Mouse (Mus musculus) myocyte (in vitro differentiated cells): ENCODE data around the gene Nkain2. TPM values are rescaled to one million over a fixed set of nuclear protein-coding genes. Genes with fewer than 3 reads are reported as not detected.

Source experiments
- H3K27me3 ChIP-seq: one replicate; pipeline ENCODE4 v1.6.1; 2011; ENCODE audit not compliant: control insufficient read depth, insufficient read depth, insufficient read length
- H3K36me3 ChIP-seq: one replicate; pipeline ENCODE4 v1.6.1; 2011; ENCODE audit not compliant: control insufficient read depth, insufficient read depth
- H3K4me2 ChIP-seq: one replicate; pipeline ENCODE4 v1.6.1; 2011; ENCODE audit warnings: low read depth, control low read depth
- H3K4me3 ChIP-seq: one replicate; pipeline ENCODE4 v1.5.1; 2011; ENCODE audit warnings: mild to moderate bottlenecking, control low read depth, moderate library complexity
- H3K79me2 ChIP-seq: one replicate; pipeline ENCODE4 v1.6.1; 2011; ENCODE audit not compliant: control insufficient read depth, insufficient read depth
- H3ac ChIP-seq: one replicate; pipeline ENCODE4 v1.6.1; 2011; ENCODE audit not compliant: control insufficient read depth, insufficient read length
- CEBPB ChIP-seq: IDR thresholded peaks from 2 replicates; pipeline ENCODE4 v1.6.1; 2011; ENCODE audit warnings: mild to moderate bottlenecking, moderate library complexity; ENCODE audit not compliant: poor library complexity, insufficient read depth, severe bottlenecking
- E2F4 ChIP-seq: IDR thresholded peaks from one replicate; pipeline ENCODE4 v1.6.1; 2011; ENCODE audit warnings: mild to moderate bottlenecking, control low read depth, moderate library complexity; ENCODE audit not compliant: insufficient read depth
- MAX ChIP-seq: IDR thresholded peaks from one replicate; pipeline ENCODE4 v1.6.1; 2011; ENCODE audit warnings: low read depth, mild to moderate bottlenecking, control low read depth
- MYOD1 ChIP-seq, 3 experiments: IDR thresholded peaks; one replicate each; pipeline ENCODE4 v1.6.1; 2011; ENCODE audit warnings: control low read depth in 2 of 3, low read depth in 2 of 3, mild to moderate bottlenecking in 2 of 3, moderate library complexity in 1 of 3; ENCODE audit not compliant: insufficient read length in 2 of 3, control insufficient read depth in 1 of 3
- MYOG ChIP-seq, 3 experiments: IDR thresholded peaks; one replicate each; pipeline ENCODE4 v1.6.1; 2011; ENCODE audit warnings: control low read depth in 2 of 3, low read depth in 2 of 3, mild to moderate bottlenecking in 2 of 3; ENCODE audit not compliant: insufficient read length in 2 of 3, control insufficient read depth in 1 of 3, insufficient read depth in 1 of 3
- POLR2A ChIP-seq: IDR thresholded peaks from one replicate; pipeline ENCODE4 v1.6.1; 2011; ENCODE audit warnings: low read depth, mild to moderate bottlenecking, control low read depth, moderate library complexity; ENCODE audit not compliant: insufficient read length
- POLR2AphosphoS2 ChIP-seq: IDR thresholded peaks from one replicate; pipeline ENCODE4 v1.6.1; 2011; ENCODE audit warnings: low read depth, control low read depth; ENCODE audit not compliant: insufficient read length
- REST ChIP-seq: IDR thresholded peaks from one replicate; pipeline ENCODE4 v1.6.1; 2011; ENCODE audit warnings: mild to moderate bottlenecking, control low read depth, moderate library complexity; ENCODE audit not compliant: insufficient read depth, insufficient read length
- SRF ChIP-seq: IDR thresholded peaks from one replicate; pipeline ENCODE4 v1.6.1; 2011; ENCODE audit warnings: low read depth; ENCODE audit not compliant: control insufficient read depth, insufficient read length
- TCF12 ChIP-seq: IDR thresholded peaks from one replicate; pipeline ENCODE4 v1.6.1; 2011; ENCODE audit warnings: mild to moderate bottlenecking, control low read depth; ENCODE audit not compliant: poor library complexity, insufficient read depth, severe bottlenecking
- TCF3 ChIP-seq: IDR thresholded peaks from one replicate; pipeline ENCODE4 v1.6.1; 2011; ENCODE audit warnings: low read depth, control low read depth; ENCODE audit not compliant: insufficient read length
- USF1 ChIP-seq: IDR thresholded peaks from one replicate; pipeline ENCODE4 v1.6.1; 2011; ENCODE audit warnings: low read depth, mild to moderate bottlenecking, control low read depth, moderate library complexity
- polyA plus RNA-seq: library from polyadenylated mRNA; unstranded; fragments of >200 nt; fragmentation: generic; extraction: Trizol; gene quantifications from one replicate; pipeline ENCODE4 v1.2.1, GENCODE M21; 2012; ENCODE audit warnings: missing spikeins

The Nkain2 gene
- polyA plus RNA-seq, 1 experiment = 0.36 TPM

DNA sequence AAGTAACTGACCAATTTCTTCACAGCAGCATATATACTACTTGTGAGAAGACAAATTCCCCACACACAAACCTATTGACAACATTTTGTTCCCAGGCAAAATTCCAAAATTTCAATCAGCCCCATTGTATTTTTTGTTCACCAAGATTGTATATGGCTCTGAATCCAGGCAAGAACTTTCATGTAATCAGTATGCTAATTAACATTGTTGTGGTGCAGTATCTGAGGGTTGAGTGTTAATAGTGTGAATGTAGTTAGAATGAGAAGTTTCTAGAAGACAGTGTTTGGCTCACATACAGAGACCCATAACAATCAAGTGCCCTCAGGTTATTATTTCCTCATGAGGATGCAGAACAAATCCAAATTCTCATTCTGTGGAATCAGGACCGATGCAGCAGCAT is 354.2 kb downstream of the Nkain2 start:
- no peak overlapping the region for H3ac ChIP-seq
- TF ChIP-seq MYOG (IDR thresholded peaks at IDR 0.05; ENCODE audit: control insufficient read depth in 1 of 3, insufficient read depth in 1 of 3, insufficient read length in 2 of 3, low read depth in 2 of 3) (no peak), TCF12 (no peak), POLR2A (no peak), REST (no peak), CEBPB (no peak), E2F4 (no peak), SRF (no peak), MAX (no peak), TCF3 (no peak), POLR2AphosphoS2 (no peak), MYOD1 (IDR thresholded peaks at IDR 0.05; ENCODE audit: control insufficient read depth in 1 of 3, insufficient read length in 2 of 3, low read depth in 2 of 3) (no peak), USF1 (no peak)
- no peak overlapping the region for H3K4me3 ChIP-seq
- no peaks in the 10 kb centered on the region for H3K27me3 ChIP-seq
- H3K79me2 ChIP-seq = no peaks in the 10 kb centered on the region
- H3K36me3 ChIP-seq = no peaks in the 10 kb centered on the region
- H3K4me2 ChIP-seq = no peak overlapping the region

DNA sequence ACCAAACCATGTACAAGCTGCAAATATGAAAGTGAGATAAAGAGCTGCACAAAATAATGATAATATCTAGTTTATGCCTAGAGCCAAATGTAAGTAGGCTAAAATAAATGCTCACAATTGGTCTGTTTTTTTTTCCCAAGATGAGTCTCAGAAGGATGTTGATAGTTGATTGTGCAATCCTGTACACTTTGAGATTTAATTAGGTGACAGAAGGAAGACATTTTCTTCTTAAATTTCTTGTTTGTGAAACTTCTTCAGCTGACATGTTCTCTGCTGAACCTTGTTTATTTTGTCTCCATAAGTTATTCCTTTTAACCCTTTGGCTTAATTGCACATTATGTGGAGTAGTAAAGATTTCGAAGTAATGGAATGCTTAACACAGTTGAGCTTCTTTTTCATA is 379.4 kb downstream of the Nkain2 start:
- no peaks in the 10 kb centered on the region for H3K36me3 ChIP-seq
- H3K79me2 ChIP-seq = no peaks in the 10 kb centered on the region
- TF ChIP-seq MYOG (IDR thresholded peaks at IDR 0.05; ENCODE audit: control insufficient read depth in 1 of 3, insufficient read depth in 1 of 3, insufficient read length in 2 of 3, low read depth in 2 of 3) = no peak
- no peak for TF ChIP-seq REST
- no peak for TF ChIP-seq TCF12
- no peak for TF ChIP-seq CEBPB
- TF ChIP-seq POLR2AphosphoS2 = no peak
- TF ChIP-seq E2F4 = no peak
- no peak for TF ChIP-seq MAX
- TF ChIP-seq TCF3 = no peak
- no peak for TF ChIP-seq POLR2A
- H3K27me3 ChIP-seq = no peaks in the 10 kb centered on the region
- no peak overlapping the region for H3K4me2 ChIP-seq
- no peak overlapping the region for H3K4me3 ChIP-seq
- H3ac ChIP-seq = no peak overlapping the region

DNA sequence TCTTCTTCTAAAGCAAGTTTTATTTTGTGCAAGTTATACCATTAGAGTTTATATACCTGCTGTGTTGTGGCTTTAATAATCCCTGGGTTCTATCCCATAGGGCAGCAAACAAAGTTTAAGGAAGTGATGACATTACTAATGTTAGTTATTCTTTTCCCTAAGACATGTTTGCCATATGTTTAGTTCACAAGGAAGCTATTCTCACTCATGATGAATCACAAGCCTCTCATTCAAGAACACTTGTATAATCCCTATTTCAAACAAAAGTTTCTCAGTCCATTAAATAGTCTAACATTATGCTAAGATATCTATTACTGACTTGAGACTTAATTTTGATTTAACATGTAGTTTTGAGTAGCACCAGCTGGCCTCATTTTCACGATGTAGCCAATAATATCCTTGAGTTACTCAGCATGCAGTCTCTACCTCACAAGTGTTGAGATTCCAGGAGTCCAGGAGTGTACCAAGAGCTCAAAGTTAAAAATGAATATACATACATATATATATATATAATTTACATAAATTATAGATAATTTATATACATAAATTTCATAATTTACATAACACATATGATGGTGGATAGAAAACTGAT is 395.6 kb downstream of the Nkain2 start:
- no peak for TF ChIP-seq POLR2A
- no peaks in the 10 kb centered on the region for H3K36me3 ChIP-seq
- H3ac ChIP-seq = no peak overlapping the region
- no peaks in the 10 kb centered on the region for H3K27me3 ChIP-seq
- no peak overlapping the region for H3K4me2 ChIP-seq
- H3K4me3 ChIP-seq = no peak overlapping the region
- H3K79me2 ChIP-seq = no peaks in the 10 kb centered on the region

DNA sequence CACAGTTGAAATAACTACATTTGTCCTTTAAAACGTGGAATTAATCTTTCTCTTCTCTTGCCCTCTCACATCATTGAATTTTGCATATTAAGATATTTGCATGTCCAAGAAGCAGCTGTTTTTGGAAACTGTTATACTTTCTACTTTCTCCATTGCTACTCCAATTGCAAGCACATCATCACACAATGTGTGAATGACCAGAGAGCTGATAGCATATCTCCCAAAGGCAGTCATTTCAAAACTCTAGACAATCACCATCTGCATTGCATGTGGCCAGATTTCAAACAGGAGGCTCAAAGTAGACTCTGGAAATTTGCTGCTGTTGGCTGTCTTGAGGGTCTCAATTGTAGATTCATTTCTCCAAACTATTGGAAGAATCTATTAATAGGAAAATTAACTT is 396.7 kb downstream of the Nkain2 start:
- H3K4me3 ChIP-seq = no peak overlapping the region
- no peaks in the 10 kb centered on the region for H3K36me3 ChIP-seq
- no peak for TF ChIP-seq MAX
- no peak for TF ChIP-seq POLR2A
- TF ChIP-seq SRF = no peak
- TF ChIP-seq REST = no peak
- TF ChIP-seq POLR2AphosphoS2 = no peak
- TF ChIP-seq E2F4 = no peak
- no peak for TF ChIP-seq MYOD1 (IDR thresholded peaks at IDR 0.05; ENCODE audit: control insufficient read depth in 1 of 3, insufficient read length in 2 of 3, low read depth in 2 of 3)
- no peak for TF ChIP-seq TCF3
- no peak for TF ChIP-seq MYOG (IDR thresholded peaks at IDR 0.05; ENCODE audit: control insufficient read depth in 1 of 3, insufficient read depth in 1 of 3, insufficient read length in 2 of 3, low read depth in 2 of 3)
- no peak for TF ChIP-seq CEBPB
- TF ChIP-seq USF1 = no peak
- no peak for TF ChIP-seq TCF12
- no peaks in the 10 kb centered on the region for H3K79me2 ChIP-seq
- H3K4me2 ChIP-seq = no peak overlapping the region
- H3K27me3 ChIP-seq = no peaks in the 10 kb centered on the region
- no peak overlapping the region for H3ac ChIP-seq

DNA sequence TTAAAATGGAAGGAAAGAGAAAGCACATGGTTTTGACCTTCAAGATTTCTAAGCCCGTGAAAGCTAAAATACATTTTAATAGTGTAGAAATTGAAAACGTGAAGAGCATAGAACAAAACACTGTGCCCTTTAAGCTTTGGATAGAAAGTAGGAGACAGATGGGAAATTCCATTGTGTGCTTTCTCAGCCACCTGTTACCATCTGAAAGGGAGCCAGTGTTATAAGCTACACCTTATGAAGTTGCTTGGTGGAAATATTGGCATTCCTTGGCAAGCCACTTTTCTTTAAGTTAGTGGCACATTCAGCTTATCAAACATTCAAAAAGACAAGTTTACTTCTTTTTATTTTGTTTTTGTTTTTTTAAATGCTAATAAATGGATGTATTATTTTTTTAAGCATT is 427.5 kb downstream of the Nkain2 start:
- no peak overlapping the region for H3K4me3 ChIP-seq
- H3K4me2 ChIP-seq = no peak overlapping the region
- H3ac ChIP-seq = no peak overlapping the region
- TF ChIP-seq REST = no peak
- no peak for TF ChIP-seq POLR2A
- TF ChIP-seq E2F4 = no peak
- no peak for TF ChIP-seq CEBPB
- TF ChIP-seq MAX = no peak
- TF ChIP-seq TCF3 = no peak
- no peak for TF ChIP-seq MYOG (IDR thresholded peaks at IDR 0.05; ENCODE audit: control insufficient read depth in 1 of 3, insufficient read depth in 1 of 3, insufficient read length in 2 of 3, low read depth in 2 of 3)
- no peaks in the 10 kb centered on the region for H3K36me3 ChIP-seq
- H3K27me3 ChIP-seq = no peaks in the 10 kb centered on the region
- no peaks in the 10 kb centered on the region for H3K79me2 ChIP-seq
